Mouse (Mus musculus): ENCODE results near the gene Ttc1.

Ttc1 gene

DNA sequence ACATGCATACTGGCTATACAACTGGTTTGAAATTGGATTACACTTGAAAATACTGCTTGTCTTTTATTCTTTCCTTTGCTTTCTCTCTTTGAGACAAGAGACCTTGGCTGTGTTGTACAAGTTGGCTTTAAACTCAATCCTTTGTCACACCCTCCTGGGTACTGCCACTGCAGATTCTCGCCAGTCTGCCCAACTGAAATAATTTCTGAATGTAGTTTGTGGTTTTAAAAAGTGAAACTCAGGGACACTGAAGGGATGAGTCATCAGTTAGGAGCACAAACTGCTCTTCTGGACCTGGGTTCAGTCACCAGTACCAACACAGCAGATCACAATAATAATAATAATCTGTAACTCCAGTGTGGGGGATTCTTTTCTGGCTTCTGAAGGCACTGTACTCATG lies 44.3 kb downstream of the Ttc1 start:
- DNase-seq (ENCODE audit: low spot score) = no peak

GRCm38 (mm10) chr11:43700291-43700690 lies 47.5 kb downstream of the Ttc1 start:
- peak; percentile 17 for DNase-seq (ENCODE audit: low spot score)

- DNase-seq (ENCODE audit: low spot score) = no peak
Observed at GRCm38 (mm10) chr11:43698621-43699020, 49.2 kb downstream of the Ttc1 start.

GRCm38 (mm10) chr11:43696623-43697022 lies 51.2 kb downstream of the Ttc1 start:
- no peak for DNase-seq (ENCODE audit: low spot score)

GRCm38 (mm10) chr11:43688850-43689249 lies 59.0 kb downstream of the Ttc1 start:
- DNase-seq (ENCODE audit: low spot score) = no peak

- DNase-seq (ENCODE audit: low spot score) = peak; percentile 56
Observed at GRCm38 (mm10) chr11:43682415-43683217, 65.2 kb downstream of the Ttc1 start.

- peak; percentile 100 for DNase-seq (ENCODE audit: low spot score)
Observed at GRCm38 (mm10) chr11:43681472-43682414, 66.1 kb downstream of the Ttc1 start, which contains the start of gene Pwwp2a. Gene Pwwp2a (plus strand): TSS chr11:43681998.

All from yolk sac, embryonic 10.5 days (tissue).